Mouse (Mus musculus) kidney, adult 2 months (tissue): ENCODE measurements around the gene AU022252.

Source experiments
- CTCF ChIP-seq: fragments of 200-500 bp; conservative IDR thresholded peaks from 2 replicates; pipeline ENCODE4 v1.5.1; 2011; ENCODE audit warnings: low read depth, mild to moderate bottlenecking, control low read depth, low read length, moderate library complexity, mixed read lengths; ENCODE audit not compliant: insufficient read depth, insufficient read length
- POLR2A ChIP-seq: fragments of 200-500 bp; IDR thresholded peaks from one replicate; pipeline ENCODE4 v1.6.1; 2011; ENCODE audit warnings: low read depth, low read length, control low read depth

DNA sequence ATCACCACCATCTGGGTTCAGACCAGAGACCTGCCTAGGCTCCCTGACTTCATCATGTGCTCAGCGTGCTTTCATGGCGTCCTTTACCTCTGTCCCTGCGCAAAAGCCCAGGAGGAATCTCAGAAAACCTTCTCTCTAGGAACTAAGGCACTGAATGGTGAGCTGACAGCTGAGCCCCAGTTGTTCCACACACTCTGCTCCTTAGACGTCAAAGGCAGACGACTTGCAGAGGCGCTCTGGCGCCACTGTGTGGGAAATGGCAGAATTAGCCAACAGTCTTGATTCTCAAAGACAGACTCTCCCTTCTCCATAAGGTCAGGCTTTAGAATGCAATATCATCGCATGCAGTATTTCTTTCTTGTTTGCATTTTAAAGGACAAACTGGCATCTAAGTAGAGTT lies 27.8 kb downstream of the AU022252 start:
- TF ChIP-seq CTCF (peak; percentile 92), POLR2A (no peak)
